Mouse (Mus musculus): ENCODE results near the gene Rab33b. TPM values are rescaled to one million over a fixed set of nuclear protein-coding genes. Genes with fewer than 3 reads are reported as not detected.
A peak's percentile ranks its signal among the peaks of the same experiment; 100 is the strongest.

Gene Rab33b
- polyA plus RNA-seq, 1 experiment, result 12.3 TPM

GRCm38 (mm10) chr3:51517878-51518762 is 34.4 kb downstream of the Rab33b start:
- H3K4me1 ChIP-seq (ENCODE audit: control insufficient read depth, insufficient read depth, low read length), result peaks cover 3% of the 10 kb centered on the region; the same call in 1 of the 2 replicates
- 27% methylated on average over 12 of the region's 12 CpGs for WGBS
- peak overlapping the region; percentile 39 for H3K4me3 ChIP-seq (replicated peaks; ENCODE audit: control insufficient read depth, low read depth, low read length)
- TF ChIP-seq POLR2A (IDR thresholded peaks at IDR 0.05; ENCODE audit: borderline replicate concordance, control insufficient read depth, low read depth, low read length) (no peak), CTCF (IDR thresholded peaks at IDR 0.05; ENCODE audit: control insufficient read depth, insufficient read depth, low read length) (no peak)
- peak overlapping the region; percentile 81 for H3K27ac ChIP-seq (ENCODE audit: control insufficient read depth, insufficient read depth, low read depth, low read length, poor library complexity)

GRCm38 (mm10) chr3:51518763-51519121 is 35.0 kb downstream of the Rab33b start:
- peak overlapping the region; percentile 39 for H3K4me3 ChIP-seq (replicated peaks; ENCODE audit: control insufficient read depth, low read depth, low read length)

DNA sequence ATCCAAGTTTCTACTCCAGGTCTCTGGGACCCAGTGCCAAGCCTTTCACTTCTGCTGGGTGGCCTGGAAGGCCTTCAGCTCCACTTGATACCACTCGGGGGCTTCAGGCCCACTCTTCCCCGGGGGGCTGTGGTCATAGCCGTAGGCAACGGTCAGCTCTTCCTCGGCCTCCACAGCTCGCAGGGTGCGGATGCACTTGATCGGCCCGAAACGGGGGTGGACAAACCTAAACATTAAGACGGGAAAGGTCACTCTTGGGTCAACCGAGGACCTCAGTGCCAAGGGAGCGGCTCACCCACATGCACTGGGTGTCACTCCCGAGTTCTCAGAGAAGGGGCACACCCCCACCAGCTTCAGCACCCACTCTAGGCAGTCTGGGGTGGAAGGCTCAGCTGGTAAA is 37.5 kb downstream of the Rab33b start:
- Histone ChIP-seq H3K4me3 (replicated peaks; ENCODE audit: control insufficient read depth, low read depth, low read length) (no peak overlapping the region), H3K27ac (ENCODE audit: control insufficient read depth, insufficient read depth, low read depth, low read length, poor library complexity) (no peak overlapping the region), H3K4me1 (ENCODE audit: control insufficient read depth, insufficient read depth, low read length) (peaks cover 3% of the 10 kb centered on the region; the same call in 1 of the 2 replicates)
- 88% methylated on average over 14 of the region's 14 CpGs for WGBS
- TF ChIP-seq POLR2A (IDR thresholded peaks at IDR 0.05; ENCODE audit: borderline replicate concordance, control insufficient read depth, low read depth, low read length), result no peak
- no peak for TF ChIP-seq CTCF (IDR thresholded peaks at IDR 0.05; ENCODE audit: control insufficient read depth, insufficient read depth, low read length)

More at GRCm38 (mm10) chr3:51518763-51519121, 35.0 kb downstream of the Rab33b start:
- TF ChIP-seq CTCF (IDR thresholded peaks at IDR 0.05; ENCODE audit: control insufficient read depth, insufficient read depth, low read length), result no peak
- TF ChIP-seq POLR2A (IDR thresholded peaks at IDR 0.05; ENCODE audit: borderline replicate concordance, control insufficient read depth, low read depth, low read length), result no peak
- WGBS, result 9% methylated on average over 8 of the region's 8 CpGs
- H3K27ac ChIP-seq (ENCODE audit: control insufficient read depth, insufficient read depth, low read depth, low read length, poor library complexity), result peak overlapping the region; percentile 81
- peaks cover 3% of the 10 kb centered on the region; the same call in 1 of the 2 replicates for H3K4me1 ChIP-seq (ENCODE audit: control insufficient read depth, insufficient read depth, low read length)

GRCm38 (mm10) chr3:51525186-51525785 is 41.6 kb downstream of the Rab33b start:
- no peak overlapping the region for H3K27ac ChIP-seq (ENCODE audit: control insufficient read depth, insufficient read depth, low read depth, low read length, poor library complexity)
- no peaks in the 10 kb centered on the region; the same call in 1 of the 2 replicates for H3K4me1 ChIP-seq (ENCODE audit: control insufficient read depth, insufficient read depth, low read length)
- TF ChIP-seq POLR2A (IDR thresholded peaks at IDR 0.05; ENCODE audit: borderline replicate concordance, control insufficient read depth, low read depth, low read length) (no peak), CTCF (IDR thresholded peaks at IDR 0.05; ENCODE audit: control insufficient read depth, insufficient read depth, low read length) (no peak)
- no peak overlapping the region for H3K4me3 ChIP-seq (replicated peaks; ENCODE audit: control insufficient read depth, low read depth, low read length)
- 88% methylated on average over 16 of the region's 16 CpGs for WGBS

GRCm38 (mm10) chr3:51526891-51527290 is 43.2 kb downstream of the Rab33b start:
- 88% methylated on average over 13 of the region's 13 CpGs for WGBS
- Histone ChIP-seq H3K4me1 (ENCODE audit: control insufficient read depth, insufficient read depth, low read length) (no peaks in the 10 kb centered on the region), H3K4me3 (replicated peaks; ENCODE audit: control insufficient read depth, low read depth, low read length) (no peak overlapping the region), H3K27ac (ENCODE audit: control insufficient read depth, insufficient read depth, low read depth, low read length, poor library complexity) (no peak overlapping the region)
- no peak for TF ChIP-seq CTCF (IDR thresholded peaks at IDR 0.05; ENCODE audit: control insufficient read depth, insufficient read depth, low read length)
- TF ChIP-seq POLR2A (IDR thresholded peaks at IDR 0.05; ENCODE audit: borderline replicate concordance, control insufficient read depth, low read depth, low read length), result no peak

GRCm38 (mm10) chr3:51531473-51532281 is 48.0 kb downstream of the Rab33b start:
- no peak overlapping the region for H3K27ac ChIP-seq (ENCODE audit: control insufficient read depth, insufficient read depth, low read depth, low read length, poor library complexity)
- WGBS, result 89% methylated on average over 13 of the region's 13 CpGs
- H3K4me3 ChIP-seq (replicated peaks; ENCODE audit: control insufficient read depth, low read depth, low read length), result no peak overlapping the region
- no peaks in the 10 kb centered on the region for H3K4me1 ChIP-seq (ENCODE audit: control insufficient read depth, insufficient read depth, low read length)
- TF ChIP-seq POLR2A (IDR thresholded peaks at IDR 0.05; ENCODE audit: borderline replicate concordance, control insufficient read depth, low read depth, low read length) (no peak), CTCF (IDR thresholded peaks at IDR 0.05; ENCODE audit: control insufficient read depth, insufficient read depth, low read length) (no peak)

- Histone ChIP-seq H3K27ac (ENCODE audit: control insufficient read depth, insufficient read depth, low read depth, low read length, poor library complexity) (no peak overlapping the region), H3K4me3 (replicated peaks; ENCODE audit: control insufficient read depth, low read depth, low read length) (no peak overlapping the region), H3K4me1 (ENCODE audit: control insufficient read depth, insufficient read depth, low read length) (no peaks in the 10 kb centered on the region)
- TF ChIP-seq CTCF (IDR thresholded peaks at IDR 0.05; ENCODE audit: control insufficient read depth, insufficient read depth, low read length) (no peak), POLR2A (IDR thresholded peaks at IDR 0.05; ENCODE audit: borderline replicate concordance, control insufficient read depth, low read depth, low read length) (no peak)
- WGBS, result 94% methylated on average over 5 of the region's 5 CpGs
These were observed 48.5 kb downstream of the Rab33b start for GRCm38 (mm10) chr3:51532282-51532620.

DNA sequence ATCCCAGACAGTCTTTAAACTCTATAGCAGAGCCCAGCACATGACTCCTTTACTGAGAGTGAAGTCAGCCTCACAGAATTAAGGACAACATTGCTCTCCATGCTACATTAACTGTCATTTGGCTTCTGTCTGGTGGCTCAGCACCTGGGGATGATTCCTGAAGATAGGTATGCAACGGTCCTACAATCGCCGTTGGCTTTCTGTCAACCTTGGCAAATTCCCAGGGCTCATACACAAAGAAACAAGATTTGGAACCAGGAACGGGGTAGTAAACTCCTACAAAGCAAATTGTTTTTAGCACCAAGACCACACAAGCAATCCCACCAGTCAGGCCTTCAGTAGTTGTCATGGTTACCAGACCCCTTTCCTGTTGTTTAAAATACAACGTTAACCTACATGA is 49.9 kb downstream of the Rab33b start:
- WGBS, result 88% methylated on average over 5 of the region's 5 CpGs
- Histone ChIP-seq H3K27ac (ENCODE audit: control insufficient read depth, insufficient read depth, low read depth, low read length, poor library complexity) (no peak overlapping the region), H3K4me1 (ENCODE audit: control insufficient read depth, insufficient read depth, low read length) (no peaks in the 10 kb centered on the region), H3K4me3 (replicated peaks; ENCODE audit: control insufficient read depth, low read depth, low read length) (no peak overlapping the region)
- no peak for TF ChIP-seq POLR2A (IDR thresholded peaks at IDR 0.05; ENCODE audit: borderline replicate concordance, control insufficient read depth, low read depth, low read length)
- TF ChIP-seq CTCF (IDR thresholded peaks at IDR 0.05; ENCODE audit: control insufficient read depth, insufficient read depth, low read length), result no peak
